Mouse (Mus musculus) layer of hippocampus, adult 2 months (tissue): ENCODE data around the gene Tpbpb. TPM values are rescaled to one million over a fixed set of nuclear protein-coding genes. Genes with fewer than 3 reads are reported as not detected.
"Not testable (repeated sequence)": the region's sequence is repeated elsewhere in the genome, so short reads cannot be mapped to it uniquely, and the experiment has no call there.

Experiments used
- DNase-seq, 2 experiments: peaks; one replicate each; pipeline ENCODE4 v3.0.0; 2022; ENCODE audit warnings: low spot score in 2 of 2
- H3K27ac ChIP-seq: fragments of 200-600 bp; 2 replicates; pipeline ENCODE4 v1.8.1; 2022
- H3K4me3 ChIP-seq: fragments of 200-600 bp; 2 replicates; pipeline ENCODE4 v1.8.1; 2022; ENCODE audit warnings: mild to moderate bottlenecking
- CTCF ChIP-seq: fragments of 200-600 bp; conservative IDR thresholded peaks from 2 replicates; pipeline ENCODE4 v1.8.1; 2022; ENCODE audit warnings: antibody characterized with exemption, mild to moderate bottlenecking, moderate library complexity
- long read RNA-seq, 2 experiments: library from polyadenylated mRNA; stranded (forward); transcript quantifications; one replicate each; pipeline ENCODE4 v2.0.0; 2021; ENCODE audit warnings: borderline mapping rate in 2 of 2
- total RNA-seq, 2 experiments: library from RNA; stranded (reverse); gene quantifications; 2 replicates each; pipeline ENCODE4 v1.2.3; 2021

Gene Tpbpb
- not detected for total RNA-seq
- long read RNA-seq, experiment 1, result 0 reads
- long read RNA-seq, experiment 2, result 0 reads

GRCm38 (mm10) chr13:60904780-60905179, at the start of gene Tpbpb:
Tpbpb (minus strand) TSS chr13:60904880.
- H3K4me3 ChIP-seq, DNase-seq: not testable (repeated sequence)

GRCm38 (mm10) chr13:60941884-60942283, 37.2 kb upstream of the Tpbpb start, which contains the start of gene Tpbpa:
Tpbpa (minus strand) TSS chr13:60941984.
- H3K4me3 ChIP-seq, DNase-seq, H3K27ac ChIP-seq: not testable (repeated sequence)

More at GRCm38 (mm10) chr13:60904780-60905179, at the start of gene Tpbpb:
- not testable (repeated sequence) for H3K27ac ChIP-seq

- DNase-seq, result no peak
- no peak within 1 kb of the TSS; the same call in 1 of the 2 replicates for H3K4me3 ChIP-seq
- TF ChIP-seq CTCF, result no peak
- H3K27ac ChIP-seq, result no peak within 1 kb of the TSS
These were observed 31.8 kb upstream of the Tpbpb start, which contains the start of the genes Gm49391 and Ctla2a for GRCm38 (mm10) chr13:60936500-60936901. Gm49391 (minus strand) TSS chr13:60936571. Ctla2a (minus strand) TSS chr13:60936625.

- not testable (repeated sequence) for DNase-seq, H3K4me3 ChIP-seq, H3K27ac ChIP-seq
These were observed 30.8 kb upstream of the Tpbpb start, which contains the start of gene Gm49393 for GRCm38 (mm10) chr13:60935490-60935889. Gm49393 (minus strand) TSS chr13:60935590.

- Histone ChIP-seq H3K4me3 (no peak within 1 kb of the TSS), H3K27ac (no peak within 1 kb of the TSS)
- no peak for TF ChIP-seq CTCF
- no peak for DNase-seq
These were observed 7.4 kb downstream of the Tpbpb start, which contains the start of gene Ctla2b for GRCm38 (mm10) chr13:60897328-60897727. Ctla2b (minus strand) TSS chr13:60897447.

GRCm38 (mm10) chr13:60896794-60897193, 7.9 kb downstream of the Tpbpb start, which contains the start of gene Gm49392:
Gm49392 (minus strand) TSS chr13:60896894.
- not testable (repeated sequence) for H3K27ac ChIP-seq, H3K4me3 ChIP-seq, DNase-seq

- no peak overlapping the region for H3K27ac ChIP-seq
- no peak overlapping the region for H3K4me3 ChIP-seq
- DNase-seq, result no peak
- TF ChIP-seq CTCF, result no peak
These were observed 9.1 kb downstream of the Tpbpb start for GRCm38 (mm10) chr13:60895406-60896160.

GRCm38 (mm10) chr13:60892301-60892700, 12.4 kb downstream of the Tpbpb start:
- TF ChIP-seq CTCF, result no peak
- DNase-seq, result no peak
- H3K27ac ChIP-seq, result no peak overlapping the region
- no peak overlapping the region for H3K4me3 ChIP-seq

GRCm38 (mm10) chr13:60864281-60864680, 40.4 kb downstream of the Tpbpb start, which contains the start of gene 4930486L24Rik:
4930486L24Rik (minus strand) TSS chr13:60864475.
- TF ChIP-seq CTCF, result no peak
- Histone ChIP-seq H3K4me3 (no peak within 1 kb of the TSS), H3K27ac (no peak within 1 kb of the TSS)
- no peak for DNase-seq

Other genes starting within 250 kb of the Tpbpb start
- not detected for gene BC051665, start 118.5 kb downstream of the Tpbpb start, total RNA-seq
- gene Ctsll3, start 102.0 kb downstream of the Tpbpb start, total RNA-seq, result not detected
- not detected for gene 4930486L24Rik, start 40.4 kb downstream of the Tpbpb start, total RNA-seq
- not detected for gene Gm49392, start 8.0 kb downstream of the Tpbpb start, total RNA-seq
- gene Ctla2b, start 7.4 kb downstream of the Tpbpb start, total RNA-seq, result 1 to 10 TPM in 1 of 2 experiments, under 1 TPM in 1; 0.83 to 1.8 TPM
- not detected for gene Gm49393, start 30.7 kb upstream of the Tpbpb start, total RNA-seq
- not detected for gene Gm49391, start 31.7 kb upstream of the Tpbpb start, total RNA-seq
- 10 to 100 TPM; 11.8 to 13.9 TPM for gene Ctla2a, start 31.7 kb upstream of the Tpbpb start, total RNA-seq
- gene Tpbpa, start 37.1 kb upstream of the Tpbpb start, total RNA-seq, result not detected
- gene Ctsj, start 101.1 kb upstream of the Tpbpb start, total RNA-seq, result not detected
- gene Ctsq, start 135.8 kb upstream of the Tpbpb start, total RNA-seq, result not detected